Mouse (Mus musculus): ENCODE results near the gene R3hdml.

DNA sequence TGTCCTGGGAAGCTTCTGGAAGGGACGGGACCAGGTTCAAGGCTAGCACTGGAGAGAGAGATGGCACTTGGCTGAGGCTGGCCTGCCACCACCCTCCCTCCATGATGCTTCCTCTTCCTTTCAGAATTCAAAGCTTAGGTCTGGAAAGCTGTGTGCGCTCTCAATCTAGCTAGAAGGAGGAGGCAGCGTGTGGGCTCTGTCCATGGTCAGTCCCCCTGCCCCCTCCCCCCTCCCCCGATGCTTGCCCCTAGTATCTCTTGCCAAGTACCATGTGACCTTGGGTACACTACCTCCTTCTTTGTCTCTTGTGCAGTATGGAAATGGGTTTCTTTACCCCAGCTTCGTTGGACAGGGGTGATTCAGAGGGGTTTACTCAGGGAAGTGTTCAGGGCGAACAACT lies 56.7 kb downstream of the R3hdml start:
- TF ChIP-seq TAL1 (IDR thresholded peaks at IDR 0.05; ENCODE audit: low read length) (no peak), GATA1 (IDR thresholded peaks at IDR 0.05; ENCODE audit: low read length) (no peak)
